Mouse (Mus musculus) adrenal gland (tissue): ENCODE measurements around the gene Zfp456.
"Not testable (repeated sequence)": the region's sequence is repeated elsewhere in the genome, so short reads cannot be mapped to it uniquely, and the experiment has no call there.

Source experiments
- intact Hi-C: fragments of 180-260 bp; cut with DNase I; formaldehyde crosslinking; loops from one replicate; pipeline ENCODE4 v1.15.1; 2025
- long read RNA-seq, 2 experiments: library from polyadenylated mRNA; unstranded; transcript quantifications; one replicate each; pipeline ENCODE4 v2.0.0; 2020; ENCODE audit warnings: borderline replicate concordance in 1 of 2; ENCODE audit not compliant: insufficient replicate concordance in 1 of 2

Zfp456 gene
- long read RNA-seq, experiment 1, full-length matches to known transcripts: 1 of 1 reads
- long read RNA-seq, experiment 1, partial matches to known transcripts: 0 of 1 reads
- long read RNA-seq, experiment 1, other reads (novel, unspliced or antisense): 0 of 1 reads
- long read RNA-seq, experiment 2: 0 reads

DNA sequence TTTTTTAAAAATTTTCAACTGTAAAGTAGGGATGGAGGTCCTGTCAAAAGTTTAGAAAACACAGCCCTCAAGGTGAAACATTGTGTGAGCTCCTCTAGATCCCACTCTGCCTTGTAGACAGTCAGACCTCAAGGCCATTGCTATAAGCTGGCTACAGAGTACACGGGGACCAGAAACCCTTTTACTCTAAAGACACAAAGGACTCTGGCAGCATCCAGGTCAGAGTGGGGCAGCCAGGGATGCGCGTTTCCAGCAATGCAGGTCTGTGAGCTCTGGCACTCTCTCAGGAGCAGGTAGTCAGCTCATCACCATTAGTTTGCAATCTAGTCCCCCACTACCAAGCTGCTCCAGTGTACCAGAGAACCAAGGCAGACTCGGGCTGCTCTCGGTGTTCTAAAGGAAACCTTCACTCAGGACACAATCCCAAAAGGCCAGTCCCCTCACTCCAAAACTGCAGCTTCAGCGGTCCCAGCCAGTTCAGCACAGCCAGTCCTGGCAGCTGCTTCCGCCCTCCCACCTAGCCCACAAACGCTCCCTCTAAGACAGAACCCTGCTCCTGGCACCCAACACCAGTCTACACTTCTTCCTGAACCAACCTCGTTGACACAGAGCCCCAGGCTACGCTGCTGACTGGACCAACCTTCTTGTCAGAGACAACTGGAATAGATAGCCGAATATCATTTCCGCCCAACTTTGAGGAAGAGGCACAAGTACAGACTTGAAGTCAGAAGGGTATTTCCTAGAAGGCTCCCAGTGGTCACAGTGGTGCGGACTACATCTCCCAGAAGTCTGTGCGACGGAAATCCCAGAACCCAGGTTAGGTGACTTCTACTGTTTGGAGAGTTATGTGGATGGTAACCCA, at the start of gene Zfp456, which contains the start of gene Gm28041:
TSS of gene Zfp456 (minus strand) at position 761 of the 862 bp plus-strand sequence.
TSS of gene Gm28041 (minus strand) at position 684 of the 862 bp plus-strand sequence.
- intact Hi-C loops: not testable (repeated sequence)

DNA sequence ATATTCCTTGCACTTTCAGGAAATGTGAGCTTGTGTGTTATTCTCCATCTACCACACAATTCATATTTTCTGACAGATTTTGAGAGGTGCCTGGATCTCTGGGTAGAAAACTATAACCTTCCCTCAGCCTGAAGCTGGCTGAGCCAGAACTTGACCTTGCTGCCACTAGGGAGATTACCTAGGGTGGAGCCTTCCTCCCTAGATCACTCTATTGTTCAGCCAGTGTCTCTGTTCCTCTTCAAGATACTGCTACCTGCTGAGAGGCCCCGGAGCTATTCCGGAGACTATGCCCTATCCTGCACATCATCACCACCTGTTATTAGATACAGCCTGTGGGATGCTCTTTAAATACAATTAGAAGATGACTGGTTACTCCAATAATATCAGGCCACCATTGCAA, 46.9 kb upstream of the Zfp456 start:
- intact Hi-C loops: not testable (repeated sequence)

DNA sequence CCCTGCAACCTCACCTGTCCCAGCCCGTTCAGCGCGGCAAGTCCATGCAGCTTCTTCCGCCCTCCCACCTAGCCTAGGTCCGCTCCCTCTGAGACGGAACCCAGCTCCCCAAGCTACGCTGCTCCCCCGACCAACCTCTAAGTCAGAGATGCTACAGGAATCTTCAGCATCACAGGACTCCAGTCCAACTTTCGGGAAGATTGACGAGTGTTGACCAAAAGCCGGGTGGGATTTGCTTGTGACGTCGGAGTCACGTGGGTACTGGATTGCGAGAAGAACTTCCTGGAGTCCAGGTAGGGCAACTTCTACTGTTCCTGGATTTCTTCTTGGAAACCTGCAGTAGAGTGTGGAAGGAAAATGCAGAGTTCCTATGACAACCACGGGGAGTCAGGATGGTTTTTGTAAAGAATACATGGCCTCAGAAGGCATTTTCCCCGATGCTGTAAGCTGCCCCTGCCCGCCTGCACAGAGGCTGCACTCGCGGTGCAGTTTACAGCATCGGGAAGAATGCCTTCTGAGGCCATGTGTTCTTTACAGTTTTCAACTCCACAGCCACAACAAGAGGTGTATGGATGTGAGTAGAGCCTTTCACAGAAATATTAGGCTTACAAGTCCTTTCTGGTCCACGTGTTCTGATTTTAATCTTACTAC, 45.7 kb upstream of the Zfp456 start, which contains the start of gene Zfp459:
TSS of gene Zfp459 (minus strand) at position 212 of the 651 bp plus-strand sequence.
- intact Hi-C loops: no loop called here

DNA sequence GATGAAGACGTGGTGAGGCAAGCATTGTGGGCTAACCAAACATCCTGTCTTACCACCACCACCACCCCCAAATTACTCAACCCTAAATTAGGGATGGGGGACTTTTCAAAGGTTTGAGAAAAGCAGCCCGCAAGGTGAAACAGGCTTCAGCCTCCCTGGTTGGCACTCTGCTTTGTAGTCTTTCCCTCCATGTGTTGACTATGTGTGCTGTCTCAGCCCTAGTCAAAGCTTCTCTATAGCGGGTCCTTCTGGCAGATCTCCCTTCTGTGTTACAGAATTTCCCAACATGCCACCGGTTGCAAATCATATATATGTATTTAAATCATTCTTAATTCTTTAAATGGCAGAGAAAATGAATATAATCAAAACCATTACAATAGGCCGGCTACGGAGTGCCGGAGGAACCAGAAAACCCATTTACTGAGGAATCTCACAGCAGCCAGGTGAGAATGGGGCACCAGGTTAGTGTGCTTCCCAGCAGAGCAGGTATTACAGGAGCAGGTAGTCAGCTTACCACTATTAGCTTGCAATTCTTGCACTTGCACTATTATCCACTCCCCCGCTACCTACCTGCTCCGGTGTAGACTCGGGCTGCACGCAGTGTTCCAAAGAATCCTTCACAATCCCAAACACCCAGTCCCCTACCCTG, 45.1 kb upstream of the Zfp456 start:
- intact Hi-C loops: no loop called here

DNA sequence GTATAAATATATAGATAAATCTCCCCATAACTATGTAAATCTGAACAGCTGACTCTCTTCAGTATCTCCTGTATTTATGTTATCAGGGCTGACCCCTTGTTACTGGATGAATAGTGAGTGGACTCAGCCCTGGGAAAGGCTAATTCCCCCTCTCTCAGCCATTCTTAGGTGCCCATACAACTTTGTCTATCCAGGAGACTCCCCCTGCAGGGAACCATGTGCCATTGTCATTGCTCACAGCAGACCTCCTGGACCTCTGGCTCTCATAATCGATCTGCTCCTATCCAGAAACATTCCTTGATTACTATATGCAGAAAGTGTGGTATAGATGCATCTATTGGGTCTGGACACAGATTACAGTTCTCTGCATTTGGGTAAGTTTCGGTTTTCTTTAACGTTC, 41.2 kb upstream of the Zfp456 start:
- intact Hi-C loops: loop anchor here (10.0 kb wide), 1 partner anchor 428 kb away; no protein-coding TSS in a partner anchor

DNA sequence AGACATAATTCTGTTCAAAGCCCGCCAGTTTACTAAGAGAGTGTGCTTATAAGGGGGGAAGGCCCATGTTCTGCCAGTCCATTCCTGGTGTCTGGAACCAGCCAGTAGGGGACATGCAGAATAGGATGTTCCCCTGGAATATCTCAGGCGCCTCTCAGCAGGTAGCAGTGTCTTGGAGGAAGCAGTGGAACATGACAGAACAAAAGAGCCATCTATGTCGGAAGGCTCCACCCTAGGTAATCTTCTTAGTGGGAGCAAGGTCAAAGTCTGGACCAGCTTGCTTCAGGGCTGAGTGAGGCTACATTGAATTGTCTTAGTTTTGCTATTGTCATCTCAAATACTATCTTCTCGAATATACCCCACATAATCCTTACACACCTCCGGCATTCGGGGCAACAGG, 40.1 kb upstream of the Zfp456 start:
- intact Hi-C loops: loop anchor here (10.0 kb wide), 1 partner anchor 429 kb away; no protein-coding TSS in a partner anchor

DNA sequence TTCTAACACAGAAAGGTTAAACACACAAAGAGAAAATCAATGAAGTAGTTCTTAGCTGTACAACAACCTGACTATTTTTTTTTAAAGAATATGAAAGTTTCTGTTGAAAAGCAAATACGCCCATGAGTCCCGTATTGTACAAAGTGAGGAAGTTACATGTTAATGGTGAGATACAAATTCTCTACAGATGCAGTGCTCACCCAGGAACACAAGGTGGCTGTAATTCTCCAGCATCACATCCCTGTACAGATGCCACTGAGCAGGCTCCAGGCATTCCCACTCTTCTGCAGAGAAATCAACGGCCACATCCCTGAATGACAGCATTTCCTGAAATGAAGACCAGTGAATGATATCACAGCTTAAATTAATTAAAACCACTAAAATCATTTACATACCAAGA, 38.0 kb upstream of the Zfp456 start:
- intact Hi-C loops: loop anchor here (10.0 kb wide), 1 partner anchor 431 kb away; no protein-coding TSS in a partner anchor

DNA sequence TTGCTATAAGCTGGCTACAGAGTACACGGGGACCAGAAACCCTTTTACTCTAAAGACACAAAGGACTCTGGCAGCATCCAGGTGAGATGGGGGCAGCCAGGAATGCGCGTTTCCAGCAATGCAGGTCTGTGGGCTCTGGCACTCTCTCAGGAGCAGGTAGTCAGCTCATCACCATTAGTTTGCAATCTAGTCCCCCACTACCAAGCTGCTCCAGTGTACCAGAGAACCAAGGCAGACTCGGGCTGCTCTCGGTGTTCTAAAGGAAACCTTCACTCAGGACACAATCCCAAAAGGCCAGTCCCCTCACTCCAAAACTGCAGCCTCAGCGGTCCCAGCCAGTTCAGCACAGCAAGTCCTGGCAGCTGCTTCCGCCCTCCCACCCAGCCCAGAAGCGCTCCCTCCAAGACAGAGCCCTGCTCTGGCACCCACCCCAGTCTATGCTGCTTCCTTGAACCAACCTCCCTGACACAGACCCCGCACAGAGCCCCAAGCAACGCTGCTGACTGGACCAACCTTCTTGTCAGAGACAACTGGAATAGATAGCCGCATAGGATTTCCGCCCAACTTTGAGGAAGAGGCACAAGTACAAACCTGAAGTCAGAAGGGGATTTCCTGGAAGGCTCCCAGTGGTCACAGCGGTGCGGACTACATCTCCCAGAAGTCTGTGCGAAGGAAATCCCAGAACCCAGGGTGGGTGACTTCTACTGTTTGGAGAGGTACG, 23.7 kb upstream of the Zfp456 start, which contains the start of gene Zfp429:
TSS of gene Zfp429 (minus strand) at position 637 of the 721 bp plus-strand sequence.
- intact Hi-C loops: not testable (repeated sequence)

DNA sequence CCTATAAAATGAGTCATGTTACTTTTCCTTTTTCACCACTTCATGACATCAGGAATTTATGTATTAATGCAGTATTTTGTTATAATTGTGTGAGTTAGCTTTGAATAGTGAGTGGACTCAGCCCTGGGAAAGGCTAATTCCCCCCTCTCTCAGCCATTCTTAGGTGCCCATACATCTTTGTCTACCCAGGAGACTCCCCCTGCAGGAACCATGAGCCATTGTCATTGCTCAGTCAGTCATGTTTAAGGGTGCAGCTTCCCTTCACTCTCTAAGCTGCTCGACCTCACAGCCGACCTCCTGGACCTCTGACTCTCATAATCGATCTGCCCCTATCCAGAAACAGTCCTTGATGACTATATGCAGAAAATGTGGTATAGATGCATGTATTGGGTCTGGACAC, 645 bp upstream of the Zfp456 start:
- intact Hi-C loops: not testable (repeated sequence)

DNA sequence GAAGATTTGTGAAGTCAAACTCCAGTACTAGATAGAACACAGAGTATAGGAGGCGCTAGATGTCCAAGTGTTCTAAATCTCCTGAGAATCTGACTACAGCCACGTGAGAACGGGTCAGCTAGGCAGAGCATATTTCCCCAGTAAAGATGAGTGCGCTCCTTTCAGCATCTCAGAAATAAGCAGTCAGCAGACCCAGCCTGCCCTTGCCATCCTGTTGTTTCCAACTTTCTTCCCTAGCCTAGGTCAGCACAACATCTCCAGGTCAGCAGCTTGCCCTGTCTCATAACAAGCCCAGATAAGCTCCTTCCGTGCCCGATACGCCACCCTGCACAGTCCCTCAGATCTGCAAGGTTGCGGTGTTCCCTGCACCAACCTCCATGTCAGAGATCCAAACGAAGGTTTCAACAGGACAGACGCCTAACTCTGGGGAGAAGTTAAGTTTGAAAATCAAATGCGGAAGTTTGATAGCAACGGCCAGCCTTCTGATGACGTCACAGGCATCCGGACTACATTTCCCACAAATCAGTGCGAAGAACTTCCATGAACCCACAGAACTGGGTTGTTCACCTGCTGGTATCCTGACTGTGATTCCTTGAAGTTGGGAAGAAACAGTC, 15.4 kb downstream of the Zfp456 start, which contains the start of the genes Gm28044 and Zfp953:
TSS of gene Gm28044 (minus strand) at position 406 of the 614 bp plus-strand sequence.
TSS of gene Zfp953 (minus strand) at position 475 of the 614 bp plus-strand sequence.
- intact Hi-C loops: loop anchor here (1.0 kb wide), 1 partner anchor 28 kb away; the partner anchor contains the start of gene Zfp595

DNA sequence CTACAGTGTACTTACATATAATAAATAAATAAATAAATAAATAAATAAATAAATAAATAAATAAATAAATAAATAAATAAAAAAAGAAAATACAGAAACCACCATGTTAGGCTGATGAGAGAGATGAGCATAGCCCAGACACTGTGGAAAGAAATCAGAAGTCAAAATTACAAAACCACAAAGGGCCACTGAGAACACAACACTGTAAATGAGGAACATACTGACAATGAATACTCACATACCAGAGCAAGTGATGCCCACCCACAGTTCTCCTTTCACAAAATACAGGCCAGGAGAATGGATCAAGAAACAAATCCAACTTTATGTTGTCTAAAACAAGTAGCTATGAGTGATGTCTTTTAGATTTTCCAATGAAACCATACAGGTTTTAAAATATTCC, 23.8 kb downstream of the Zfp456 start:
- intact Hi-C loops: no loop called here

DNA sequence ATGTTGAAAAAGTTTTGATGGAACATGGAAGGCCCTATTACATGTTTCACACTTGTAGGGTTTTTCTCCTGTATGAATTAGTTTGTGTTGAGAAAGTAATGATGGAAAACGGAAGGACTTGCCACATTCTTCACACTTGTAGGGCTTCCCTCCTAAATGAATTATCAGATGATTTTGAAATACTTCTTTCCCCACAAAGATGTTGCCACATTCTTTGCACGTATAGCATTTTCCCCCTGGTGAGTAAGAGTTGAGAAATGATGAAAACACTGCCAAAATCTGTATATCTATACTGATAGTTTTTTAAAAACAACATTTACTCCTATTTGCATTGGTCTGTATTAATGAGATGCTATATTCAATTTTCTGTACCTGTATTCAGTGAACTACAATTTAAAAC, 32.2 kb downstream of the Zfp456 start:
- intact Hi-C loops: no loop called here

DNA sequence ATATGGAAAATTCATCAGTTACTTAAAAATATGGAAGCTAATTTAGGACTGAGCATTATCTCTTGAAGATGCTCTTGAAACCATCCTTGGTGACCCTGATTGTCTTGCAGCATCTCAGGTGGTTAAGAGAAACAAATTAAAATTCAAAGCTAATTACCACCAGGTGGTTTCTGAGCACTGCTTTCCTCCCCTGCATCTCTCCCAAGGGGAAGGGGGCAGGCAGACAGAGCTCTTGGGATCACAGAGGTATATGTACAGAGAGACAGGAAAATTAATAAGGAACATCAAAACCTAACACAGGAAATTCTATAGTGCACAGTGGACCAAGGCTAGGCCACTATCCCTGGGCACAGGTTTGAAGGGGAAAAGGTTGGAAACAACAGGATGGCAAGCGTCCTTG, 42.7 kb downstream of the Zfp456 start:
- intact Hi-C loops: loop anchor here (1.0 kb wide), 1 partner anchor 27 kb away; the partner anchor contains the start of genes Gm28044 and Zfp953

DNA sequence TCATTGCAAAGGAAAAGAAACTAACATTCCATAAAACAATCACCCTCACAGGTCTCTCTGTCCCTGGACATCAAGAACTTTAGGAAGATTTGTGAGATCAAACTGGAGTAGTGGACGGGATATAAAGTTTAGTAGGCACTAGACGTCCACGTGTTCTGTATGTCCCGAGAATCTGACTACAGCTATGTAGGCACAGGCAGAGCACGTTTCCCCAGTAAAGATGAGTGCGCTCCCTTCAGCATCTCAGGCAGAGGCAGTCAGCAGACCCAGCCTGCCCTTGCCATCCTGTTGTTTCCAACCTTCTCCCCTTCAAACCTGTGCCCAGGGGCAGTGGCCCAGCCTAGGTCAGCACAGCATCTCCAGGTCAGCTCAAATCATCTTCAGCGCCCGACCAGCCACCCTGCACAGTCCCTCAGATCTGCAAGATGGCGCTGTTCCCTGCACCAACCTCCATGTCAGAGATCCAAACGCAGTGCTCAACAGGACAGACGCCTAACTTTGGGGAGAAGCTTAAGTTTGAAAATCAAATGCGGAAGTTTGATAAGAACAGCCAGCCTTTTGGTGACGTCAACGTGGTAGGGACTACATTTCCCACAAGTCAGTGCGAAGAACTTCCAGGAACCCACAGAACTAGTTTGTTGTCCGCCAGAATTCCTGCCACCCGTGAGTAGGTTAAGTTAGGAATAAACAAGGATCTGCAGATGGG, 43.4 kb downstream of the Zfp456 start, which contains the start of gene Zfp595:
TSS of gene Zfp595 (minus strand) at position 552 of the 706 bp plus-strand sequence.
- intact Hi-C loops: loop anchor here (1.0 kb wide), 1 partner anchor 28 kb away; the partner anchor contains the start of genes Gm28044 and Zfp953
